Mouse (Mus musculus): Measurements from ENCODE around the gene Prl2c5.
"Not testable (repeated sequence)": the region's sequence is repeated elsewhere in the genome, so short reads cannot be mapped to it uniquely, and the experiment has no call there.

The Prl2c5 gene

DNA sequence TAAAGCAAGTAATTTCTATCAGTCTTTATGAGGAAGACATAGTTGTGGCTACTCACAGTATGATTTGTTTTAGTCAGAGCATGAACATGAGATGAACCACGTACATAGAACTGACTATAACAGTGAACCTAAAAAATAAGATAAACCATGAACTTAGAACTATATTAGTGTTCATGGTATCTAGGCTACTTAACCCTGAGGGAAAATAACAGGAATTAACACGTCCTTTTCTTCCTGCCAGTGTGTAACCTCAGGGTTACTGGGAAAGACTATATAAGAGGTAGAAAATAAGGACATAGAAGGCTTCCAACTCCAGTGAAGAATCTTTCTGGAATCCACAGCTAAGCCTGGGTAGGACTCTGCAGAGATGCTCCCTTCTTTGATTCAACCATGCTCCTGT lies at the start of gene Prl2c5:
Prl2c5 (plus strand) TSS at position 301 of the 400 bp plus-strand sequence.
- DNase-seq = not testable (repeated sequence)

DNA sequence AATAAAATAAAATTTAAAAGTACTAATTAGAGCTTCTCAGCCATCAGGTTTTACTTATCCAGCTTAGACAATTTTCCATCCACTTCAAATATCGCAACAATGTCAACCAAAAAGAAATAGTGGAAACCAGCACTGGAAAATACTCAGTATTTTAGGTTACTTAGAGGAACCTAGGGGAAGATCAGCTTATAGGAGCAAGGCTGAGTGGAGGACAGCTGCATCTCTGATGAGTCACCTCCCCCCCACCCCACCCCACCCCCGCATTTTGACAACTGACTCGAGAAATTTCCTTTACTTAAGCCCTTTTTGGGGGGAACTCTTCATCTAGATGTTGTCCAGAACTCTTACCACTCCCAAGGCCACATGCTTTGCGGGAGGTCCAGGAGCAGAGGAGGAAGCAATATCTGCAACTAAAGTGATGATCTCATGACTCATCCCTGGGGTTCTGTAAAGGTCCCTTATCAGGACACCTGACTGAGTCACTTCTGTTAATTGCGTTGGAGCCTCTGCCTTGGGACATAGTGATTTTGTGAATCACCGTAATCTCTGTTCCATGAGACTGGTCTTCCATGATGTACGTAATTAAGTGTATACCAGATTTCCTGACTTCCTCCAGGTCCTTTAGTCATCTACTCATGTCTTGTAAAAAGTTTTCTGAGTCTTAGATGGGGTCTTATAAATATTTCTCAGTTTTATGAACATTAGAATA lies 19.6 kb upstream of the Prl2c5 start:
- DNase-seq = not testable (repeated sequence)

DNA sequence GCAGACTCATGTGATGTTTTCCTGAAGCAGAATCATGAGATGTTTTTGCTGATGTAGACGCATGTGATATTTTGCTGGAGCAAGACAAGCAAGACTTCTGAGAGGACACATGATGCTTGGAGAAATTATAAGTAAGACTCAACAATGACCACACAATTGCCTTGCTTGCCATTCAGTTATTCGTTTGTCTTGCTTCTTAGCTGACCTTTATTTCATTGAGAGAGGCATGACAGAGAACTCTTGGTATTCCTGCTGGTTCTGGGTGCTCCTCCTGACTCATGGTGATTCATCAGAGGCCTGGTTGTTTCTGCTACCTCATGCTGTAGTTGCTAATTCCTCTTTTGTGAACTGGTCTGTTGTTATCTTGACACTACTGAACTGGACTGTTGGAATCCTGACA lies 13.9 kb upstream of the Prl2c5 start:
- not testable (repeated sequence) for DNase-seq

DNA sequence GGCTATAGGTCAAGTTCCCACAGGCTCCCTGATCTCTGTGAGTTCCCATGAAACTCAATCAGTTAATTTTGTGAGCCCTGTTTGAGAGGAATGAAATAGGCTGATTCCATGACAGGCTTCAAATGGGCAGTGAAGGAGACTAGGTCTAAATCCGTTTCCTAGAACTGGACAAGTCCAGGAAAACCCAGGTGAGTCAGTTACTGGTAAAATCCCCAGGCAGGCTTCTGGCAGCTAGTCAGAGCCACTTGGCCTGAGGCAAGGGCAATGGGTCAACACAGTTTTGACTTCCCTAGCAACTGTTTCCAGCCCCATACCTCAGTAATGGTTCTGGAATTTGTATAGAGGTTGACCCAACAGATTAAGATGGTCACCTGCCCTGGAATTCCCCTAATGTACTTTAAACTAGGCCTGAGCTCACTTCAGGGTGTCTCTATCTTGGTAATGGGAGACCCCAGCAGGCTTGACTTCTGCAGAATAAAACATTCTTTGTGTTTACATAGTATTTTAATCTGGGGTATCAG lies 8.8 kb upstream of the Prl2c5 start:
- DNase-seq = not testable (repeated sequence)

DNA sequence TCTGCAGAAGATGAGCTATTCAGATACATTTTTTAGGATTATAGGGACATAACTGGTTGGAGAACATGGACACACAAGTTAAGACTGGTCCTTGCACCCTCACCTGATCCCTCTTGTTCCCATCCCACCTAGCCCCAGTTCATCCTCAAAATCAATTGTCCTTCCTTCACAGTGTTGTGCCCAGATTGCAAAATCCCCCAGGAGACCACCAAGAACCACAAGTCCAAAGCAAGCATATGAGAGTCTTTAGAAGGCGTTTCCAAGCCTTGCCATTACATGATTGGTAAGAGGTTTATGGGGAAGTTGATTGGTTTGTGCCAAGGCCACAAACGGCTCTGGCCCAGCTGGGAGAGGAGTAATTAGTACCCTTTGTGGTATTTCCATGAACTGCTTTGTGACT lies 6.8 kb upstream of the Prl2c5 start:
- not testable (repeated sequence) for DNase-seq

DNA sequence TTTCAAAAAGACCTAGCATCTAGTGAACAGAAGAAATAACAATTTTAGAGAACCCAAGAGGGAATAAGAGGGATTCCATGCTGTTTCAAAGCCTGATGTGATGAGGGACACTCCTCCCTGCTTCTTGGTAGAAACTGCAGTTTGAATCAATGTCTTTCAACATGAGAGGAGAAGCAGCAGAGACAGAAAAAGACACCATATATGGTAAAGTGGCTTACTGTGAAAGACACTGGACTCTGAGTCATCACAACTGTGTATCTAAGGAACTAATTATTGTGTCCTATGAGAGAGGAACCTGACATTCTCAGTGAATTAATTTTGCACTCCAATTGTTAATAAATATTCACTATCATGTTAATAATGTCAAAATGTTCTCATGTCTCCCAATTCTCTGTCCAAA lies 28.7 kb downstream of the Prl2c5 start:
- DNase-seq = not testable (repeated sequence)

DNA sequence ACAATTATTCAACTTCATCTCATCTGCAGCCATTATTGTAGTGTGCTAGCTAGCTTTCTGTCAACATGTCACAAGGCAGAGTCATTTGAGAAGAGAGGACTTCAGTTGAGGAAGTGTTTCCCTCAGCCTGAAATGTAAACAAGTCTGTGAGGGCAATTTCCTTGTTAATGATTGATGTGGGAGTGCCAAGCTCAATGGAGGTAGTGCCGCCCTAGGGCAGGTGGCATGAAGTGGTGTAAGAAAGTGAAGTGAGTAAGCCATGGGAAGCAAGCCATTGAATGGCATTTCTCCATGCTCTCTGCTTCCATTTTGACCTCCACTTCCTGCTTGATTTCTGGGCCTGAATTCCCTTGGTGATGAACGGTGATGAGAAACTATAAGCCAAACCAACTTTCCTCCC lies 33.8 kb downstream of the Prl2c5 start:
- DNase-seq = not testable (repeated sequence)

DNA sequence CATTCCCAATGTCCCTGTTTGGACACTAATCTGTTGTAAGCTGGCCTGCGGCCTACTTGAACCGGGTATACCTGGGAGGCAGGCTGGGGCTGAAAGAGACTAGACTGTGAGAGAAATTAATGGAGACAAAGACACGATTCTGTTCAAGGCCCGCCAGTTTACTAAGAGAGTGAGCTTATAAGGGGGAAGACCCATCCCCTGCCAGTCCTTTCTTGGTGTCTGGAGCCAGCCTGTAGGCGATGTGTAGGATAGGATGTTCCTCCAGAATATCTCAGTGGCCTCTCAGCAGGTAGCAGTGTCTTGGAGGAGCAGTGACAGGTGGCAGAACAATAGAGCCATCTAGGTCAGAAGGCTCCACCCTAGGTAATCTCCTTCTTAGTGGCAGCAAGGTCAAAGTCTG lies 37.7 kb downstream of the Prl2c5 start:
- DNase-seq = not testable (repeated sequence)

DNA sequence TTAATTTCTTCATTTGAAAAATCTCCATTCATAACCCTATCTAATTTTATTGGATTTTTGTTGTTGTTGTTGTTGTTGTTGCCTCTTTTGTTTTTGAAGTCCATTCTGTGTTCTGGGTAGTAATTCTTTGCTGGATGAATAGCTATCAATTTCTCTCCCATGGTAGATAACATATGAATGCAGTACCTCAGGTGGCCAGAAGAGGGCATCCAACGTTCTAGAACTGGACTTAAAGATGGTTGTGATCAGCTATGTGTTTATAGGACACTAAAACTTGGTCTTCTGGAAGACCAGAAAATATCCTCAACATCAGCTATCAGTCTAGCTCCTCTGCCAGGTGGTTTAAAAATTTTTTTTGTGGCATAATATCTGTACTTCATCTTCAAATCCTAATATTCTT lies 54.9 kb downstream of the Prl2c5 start:
- peak; percentile 74 to 75 for DNase-seq
